Mouse (Mus musculus) gonadal fat pad, adult 2 months (tissue): ENCODE data around the gene Slc19a2. TPM values are rescaled to one million over a fixed set of nuclear protein-coding genes. Genes with fewer than 3 reads are reported as not detected.
"Not testable (repeated sequence)": the region's sequence is repeated elsewhere in the genome, so short reads cannot be mapped to it uniquely, and the experiment has no call there.

ENCODE experiments used
- DNase-seq: peaks from one replicate; pipeline ENCODE4 v3.0.0-alpha.2; 2012; ENCODE audit warnings: low read depth
- polyA plus RNA-seq: library from polyadenylated mRNA; depleted of rRNA; stranded (reverse); fragments of >200 nt; gene quantifications from 2 replicates; pipeline ENCODE4 v1.2.3, GENCODE M21; 2012; rRNA removed

Gene Slc19a2
- 15.6 and 17.7 TPM in 2 replicates for polyA plus RNA-seq

DNA sequence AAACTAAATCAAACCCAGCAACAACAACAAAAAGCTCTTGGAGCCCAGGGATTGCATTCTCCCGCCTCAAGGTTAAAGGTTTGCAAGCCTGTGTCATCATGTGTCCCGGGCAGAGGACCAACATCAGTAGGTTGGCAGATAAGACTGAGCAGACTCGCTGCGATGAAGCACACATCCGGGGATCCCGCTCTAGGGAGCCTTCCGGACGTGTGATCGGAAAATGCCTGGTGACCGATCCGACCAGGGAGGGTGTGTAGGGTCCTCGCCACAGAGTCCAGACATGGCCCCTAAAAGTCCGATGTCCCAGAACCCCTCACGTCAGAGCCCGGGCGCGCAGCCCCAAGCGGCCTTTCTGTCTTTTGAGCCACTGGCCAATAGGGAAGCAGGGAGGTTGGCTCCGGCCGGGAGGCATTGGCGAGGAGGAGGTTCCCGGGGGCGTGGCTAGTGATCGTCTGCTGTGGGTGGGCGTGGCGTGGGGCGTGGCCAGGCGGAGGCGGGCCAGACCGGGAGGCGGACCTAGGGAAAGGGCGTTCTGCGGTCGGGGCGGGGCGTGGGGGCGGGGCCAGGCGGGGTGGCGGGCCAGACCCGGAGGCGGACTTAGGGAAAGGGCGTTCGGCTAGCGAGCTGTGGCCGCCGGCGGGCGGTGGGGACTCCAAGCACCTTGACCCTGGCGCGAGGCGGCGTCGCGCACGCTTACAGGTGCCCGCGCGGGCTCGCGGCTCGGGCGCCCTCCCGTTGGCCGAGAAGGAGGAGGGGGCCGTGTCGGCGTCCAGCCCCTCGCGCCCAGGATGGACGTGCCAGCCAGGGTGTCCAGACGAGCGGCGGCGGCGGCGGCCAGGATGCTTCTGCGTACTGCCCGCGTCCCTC is at the start of gene Slc19a2:
Slc19a2 (plus strand) TSS at position 582 of the 867 bp plus-strand sequence.
- peak; percentile 88 for DNase-seq

DNA sequence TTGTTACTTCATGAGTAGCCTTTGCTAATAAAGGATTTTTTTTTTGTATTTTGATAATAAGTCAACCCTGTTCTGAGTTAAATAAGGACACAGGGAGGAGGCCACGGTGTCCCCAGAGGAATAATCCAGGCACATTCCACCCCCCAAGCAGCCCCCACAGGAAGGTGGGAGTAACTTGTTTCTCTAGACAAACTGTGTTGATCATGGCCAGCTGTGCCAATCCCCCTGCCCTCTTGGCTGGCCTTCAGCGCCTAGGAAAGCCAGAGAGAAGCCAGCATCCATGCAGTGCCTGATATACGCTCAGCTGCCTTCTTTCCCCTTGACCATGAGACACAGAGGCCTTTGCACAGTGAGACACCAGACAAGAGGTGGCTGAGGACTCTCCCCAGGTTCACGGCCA is 49.3 kb upstream of the Slc19a2 start:
- no peak for DNase-seq

DNA sequence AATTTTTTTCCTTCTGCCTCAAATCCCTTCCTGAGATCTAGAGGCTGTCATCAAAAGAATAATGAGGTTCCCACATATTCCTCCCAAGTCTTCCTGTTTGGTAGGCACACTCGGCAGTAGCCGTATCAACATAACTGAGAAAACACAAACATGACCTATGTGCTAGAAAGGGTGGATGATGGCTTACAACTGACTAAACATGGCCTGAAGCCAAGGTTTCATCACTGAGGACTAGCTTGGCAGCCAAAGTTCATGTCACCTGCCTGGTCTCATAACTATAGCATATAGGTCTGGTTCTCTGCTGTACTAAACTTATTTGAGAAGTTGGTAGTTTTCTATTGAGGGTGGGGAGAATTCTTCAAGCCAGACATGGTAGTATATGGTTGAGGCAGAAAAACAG is 40.4 kb upstream of the Slc19a2 start:
- DNase-seq: no peak

DNA sequence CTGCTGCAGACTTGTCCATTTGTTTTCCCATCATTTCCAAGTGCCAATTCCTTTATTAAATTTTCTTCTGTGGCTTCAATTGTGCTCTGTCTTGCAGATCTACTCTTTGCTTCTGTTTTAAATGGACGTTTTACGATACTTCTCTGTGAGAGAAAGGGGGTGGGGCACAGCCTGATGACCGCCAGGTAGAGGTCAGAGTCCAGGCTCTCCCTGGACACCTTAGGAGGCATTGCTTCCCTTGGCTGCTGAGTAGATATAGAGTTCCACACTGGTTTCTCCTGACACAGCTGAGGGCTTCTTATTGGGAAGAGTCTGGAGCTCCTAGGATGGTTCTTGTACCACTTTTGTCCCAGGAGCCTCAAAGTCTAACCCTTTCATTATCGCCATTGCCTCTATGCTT is 37.9 kb upstream of the Slc19a2 start:
- DNase-seq: no peak

DNA sequence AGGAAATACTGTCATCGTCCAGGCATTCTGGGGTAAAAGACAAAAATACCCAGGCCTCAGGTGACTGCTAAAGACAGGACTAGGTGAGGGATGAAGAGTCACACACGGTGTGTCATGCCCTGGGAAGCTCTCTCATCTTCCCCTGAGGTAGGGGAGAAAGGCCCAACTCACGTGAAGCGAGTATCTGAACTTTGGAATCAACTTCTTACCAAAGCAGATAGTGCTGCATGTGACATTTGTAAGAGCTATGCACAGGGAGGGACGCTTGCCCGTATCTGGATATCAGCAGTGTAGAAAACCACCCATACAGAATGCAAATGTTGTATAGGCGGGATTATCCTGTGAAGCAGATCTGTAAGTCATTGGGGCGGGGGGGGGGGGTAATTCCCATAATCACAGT is 36.2 kb upstream of the Slc19a2 start:
- no peak for DNase-seq

DNA sequence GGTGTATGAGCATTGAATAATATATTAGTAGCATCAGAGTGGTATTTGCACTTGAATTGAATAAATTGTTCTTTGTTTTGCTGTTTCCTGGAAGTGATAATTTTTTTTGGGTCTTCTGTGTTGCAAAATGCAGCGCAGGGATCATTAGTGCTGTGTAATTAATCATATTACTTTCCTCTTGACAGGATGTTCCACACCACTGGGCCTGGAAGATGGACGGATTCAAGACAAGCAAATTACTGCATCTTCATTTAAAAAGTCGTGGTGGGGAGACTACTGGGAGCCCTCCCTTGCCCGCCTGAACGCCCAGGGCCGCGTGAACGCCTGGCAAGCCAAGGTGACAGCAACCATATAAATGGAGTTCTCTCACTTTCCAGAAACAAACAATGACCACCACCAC is 34.7 kb upstream of the Slc19a2 start:
- no peak for DNase-seq

DNA sequence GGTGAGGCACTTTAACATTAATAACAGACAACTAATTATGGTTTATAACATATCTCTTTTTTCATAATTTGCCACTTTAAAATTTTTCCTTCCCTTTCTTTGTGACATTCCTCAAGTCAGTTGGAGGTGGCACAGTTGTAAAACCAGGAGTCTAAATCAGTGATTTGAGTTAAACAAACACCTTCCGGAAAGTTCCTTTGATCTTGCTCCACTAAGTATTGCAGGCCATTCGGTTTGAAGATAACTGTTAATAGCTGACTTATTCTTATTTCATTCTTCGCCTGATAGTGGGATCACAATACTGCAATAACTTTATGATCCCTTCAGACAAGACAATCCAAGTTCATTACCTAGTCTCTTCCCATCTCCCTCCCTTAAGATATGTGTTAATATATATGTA is 33.7 kb upstream of the Slc19a2 start:
- DNase-seq: no peak

DNA sequence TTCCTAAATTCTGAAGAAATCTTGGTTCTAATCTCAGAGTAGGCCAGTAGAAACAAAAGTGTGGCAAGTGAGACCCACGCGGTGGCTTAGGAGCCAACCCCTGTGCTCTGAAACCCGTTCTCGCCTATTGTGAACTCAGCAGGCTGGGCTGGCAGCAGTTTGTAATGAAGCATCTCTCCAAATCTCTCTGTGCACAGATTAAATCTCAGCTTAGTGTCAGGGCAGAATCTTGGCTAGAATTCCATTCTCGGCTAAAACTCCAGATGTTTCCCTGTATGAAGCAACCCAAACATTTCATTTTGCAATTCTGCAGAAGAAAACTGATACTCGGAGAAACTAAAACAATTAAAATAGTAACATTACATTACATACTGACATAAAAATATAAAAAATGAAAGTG is 33.3 kb upstream of the Slc19a2 start:
- DNase-seq: peak; percentile 79

DNA sequence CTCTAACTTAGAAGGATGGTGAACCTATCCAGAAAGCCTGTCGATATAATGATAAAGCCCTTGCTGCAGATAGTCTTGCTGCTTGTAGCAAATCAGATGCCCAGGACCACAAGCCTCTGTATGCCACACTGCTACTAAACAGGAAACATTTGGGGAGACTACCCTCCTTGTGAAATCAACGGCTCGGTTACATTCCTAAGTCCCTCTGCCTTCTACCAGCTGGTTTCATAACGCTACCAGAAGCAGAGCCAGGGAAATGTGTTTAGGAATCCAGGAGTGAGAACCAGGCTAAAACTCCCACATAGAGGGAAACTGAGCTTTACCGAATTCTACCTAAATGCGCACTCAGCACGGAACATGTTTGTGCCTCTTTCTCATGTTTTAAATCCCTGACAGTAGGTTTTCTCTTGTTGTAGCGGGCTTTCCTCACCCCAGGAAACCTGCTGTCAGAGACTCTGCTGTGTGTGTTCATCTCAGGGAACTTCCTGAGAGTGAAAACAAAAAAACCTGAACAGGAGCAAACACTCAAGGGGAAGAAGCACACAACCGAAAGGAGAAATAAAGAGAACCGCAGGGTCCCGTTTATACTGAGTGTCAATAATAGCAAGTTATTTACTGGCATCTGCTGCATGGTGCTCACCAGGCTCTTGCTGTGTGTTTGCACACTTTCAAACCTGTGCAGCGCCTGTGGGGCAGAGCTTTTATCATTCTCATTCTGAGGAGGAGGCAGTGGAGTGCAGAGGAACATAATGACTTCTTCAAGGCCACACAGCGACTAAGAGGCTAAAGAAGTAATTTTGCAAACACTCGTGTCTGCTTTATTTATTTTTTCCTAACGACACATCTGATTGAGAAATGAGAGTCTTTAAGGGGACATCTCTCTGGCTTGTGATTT is 30.8 kb upstream of the Slc19a2 start:
- no peak for DNase-seq

DNA sequence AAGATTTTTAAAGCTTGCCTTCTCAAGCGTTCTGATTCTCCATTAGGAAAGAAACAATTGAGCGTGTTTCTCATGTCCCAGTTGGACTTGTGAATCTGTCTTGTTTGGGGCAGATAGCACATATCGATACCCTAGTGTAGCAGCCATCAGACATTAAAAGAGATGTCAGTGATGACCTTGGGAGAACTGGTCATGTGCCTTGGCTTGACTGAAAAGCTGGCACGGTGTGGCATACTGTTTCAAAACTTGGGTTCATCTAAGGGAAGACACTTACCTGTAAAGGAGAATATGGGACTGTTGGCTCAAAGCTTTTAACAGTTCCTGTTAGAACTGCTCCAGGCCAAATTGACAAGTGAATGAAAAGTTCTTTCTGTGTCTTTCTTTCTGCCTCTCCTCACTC is 28.6 kb upstream of the Slc19a2 start:
- DNase-seq: no peak

DNA sequence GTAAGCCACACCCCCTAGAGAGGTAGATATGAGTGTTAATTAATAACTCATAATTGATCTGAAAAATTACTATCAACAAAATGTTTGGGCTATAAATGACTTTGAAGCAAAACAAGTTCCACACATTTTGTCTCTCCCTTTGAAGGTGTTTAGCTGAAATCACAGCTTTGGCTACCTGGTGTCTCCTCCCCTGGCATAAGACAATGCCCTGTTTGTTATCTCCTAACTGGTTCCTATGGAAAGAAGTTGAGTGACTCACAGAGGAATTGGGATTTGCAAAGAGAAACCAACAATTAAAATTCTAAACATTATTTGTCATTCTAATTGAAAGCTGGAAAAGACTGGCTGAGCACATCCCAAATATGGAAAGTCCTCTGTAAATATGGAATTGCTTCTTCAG is 25.8 kb upstream of the Slc19a2 start:
- DNase-seq: no peak

DNA sequence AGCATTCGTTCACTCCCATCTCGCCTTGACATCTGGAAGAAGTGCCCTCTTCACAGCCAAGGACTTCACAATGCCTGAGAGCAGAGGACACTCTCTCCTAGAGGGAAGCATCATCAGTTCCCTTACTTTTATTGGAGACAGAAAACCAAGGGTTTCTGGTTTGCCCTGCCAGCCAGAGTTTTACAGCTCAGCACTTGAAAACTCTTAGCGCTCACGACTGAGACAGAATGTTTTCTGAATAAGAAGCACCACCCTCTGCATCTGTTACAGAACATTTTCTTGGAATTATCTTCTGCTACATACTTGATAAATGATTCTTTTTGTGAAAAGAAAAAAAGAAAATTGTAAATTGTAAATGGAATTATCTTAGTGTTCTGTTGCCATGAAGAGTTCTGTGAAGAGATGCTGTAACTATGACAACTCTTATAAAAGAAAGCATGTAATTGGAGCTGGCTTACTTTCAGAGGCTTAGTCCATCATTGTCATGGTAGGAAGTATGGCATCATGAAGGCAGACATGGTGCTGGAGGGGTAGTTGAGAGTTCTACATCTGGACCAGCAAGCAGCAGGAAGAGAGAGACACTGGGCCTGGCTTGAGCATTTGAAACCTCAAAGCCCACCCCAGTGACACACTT is 16.8 kb upstream of the Slc19a2 start:
- DNase-seq: not testable (repeated sequence)

DNA sequence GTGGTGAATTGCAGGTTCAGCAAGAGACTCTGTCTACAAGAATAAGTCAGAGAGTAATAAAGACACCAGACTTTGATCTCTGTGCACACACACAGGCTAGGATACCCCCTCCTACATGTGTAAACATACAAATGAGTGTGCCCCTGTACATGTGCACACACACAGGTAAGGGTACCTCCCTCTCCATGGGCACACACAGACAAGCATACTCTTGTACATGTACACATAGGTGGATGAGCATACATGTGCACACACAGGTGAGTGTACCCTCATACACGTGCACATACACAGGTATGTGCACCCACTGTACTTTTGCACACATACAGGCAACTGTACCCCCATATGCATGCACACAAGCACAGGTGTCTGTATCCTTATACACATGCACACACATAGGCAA is 15.4 kb upstream of the Slc19a2 start:
- DNase-seq: no peak

DNA sequence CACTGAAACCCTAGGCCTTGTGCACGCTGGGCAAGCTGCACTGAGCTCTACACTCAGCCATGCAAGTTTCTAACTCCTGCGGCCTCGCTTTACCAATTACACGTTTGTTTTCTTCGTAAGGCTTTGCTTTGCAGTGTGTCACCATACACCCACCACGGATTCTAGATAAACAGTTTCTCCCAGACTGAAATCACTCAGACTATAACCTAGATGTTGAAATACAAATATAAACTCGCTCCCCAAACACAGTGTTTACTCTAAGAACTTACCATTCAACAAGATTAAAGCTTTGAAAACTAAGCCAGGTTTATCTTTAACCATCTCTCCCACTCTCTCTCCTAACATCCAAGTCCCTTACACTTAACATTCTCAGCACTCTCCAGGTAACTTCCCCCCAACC is 13.8 kb upstream of the Slc19a2 start:
- no peak for DNase-seq

DNA sequence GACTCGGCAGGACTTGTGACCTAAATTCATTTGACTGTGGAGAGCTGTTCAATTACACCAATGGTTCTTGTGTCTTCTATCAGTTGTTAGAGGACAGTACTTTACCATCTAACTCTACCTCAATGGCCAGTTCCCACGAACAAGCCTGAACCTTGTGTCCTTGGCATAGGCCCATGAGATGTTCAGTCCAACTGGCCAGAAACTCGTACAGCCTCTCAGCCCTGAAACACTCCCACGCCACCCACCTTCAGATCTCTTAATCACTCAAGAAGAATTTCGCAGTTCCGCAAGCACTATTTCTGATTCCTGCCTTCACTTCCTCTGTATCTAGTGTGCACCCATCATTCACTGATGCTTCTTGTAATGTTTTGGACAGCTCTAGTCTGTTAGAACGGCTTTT is 12.8 kb upstream of the Slc19a2 start:
- DNase-seq: peak; percentile 77

DNA sequence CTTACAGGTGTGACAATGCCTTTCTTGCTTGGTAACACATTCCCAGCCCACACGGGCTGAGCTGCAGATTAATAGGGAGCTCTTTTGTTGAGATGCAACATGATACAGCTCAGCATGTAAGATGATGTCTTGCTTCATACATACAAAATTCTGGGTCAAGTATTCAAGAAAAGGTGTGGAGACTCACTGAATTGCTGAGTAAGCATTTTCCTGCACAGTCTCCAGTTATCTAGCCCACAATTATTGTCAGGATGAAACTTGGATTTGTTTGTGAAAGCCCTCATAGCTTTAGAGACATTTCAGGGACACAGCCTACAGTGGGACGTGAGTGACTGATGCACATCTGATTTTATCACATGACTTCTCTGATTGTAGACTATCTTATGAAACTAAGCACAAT is 7.4 kb upstream of the Slc19a2 start:
- DNase-seq: no peak

DNA sequence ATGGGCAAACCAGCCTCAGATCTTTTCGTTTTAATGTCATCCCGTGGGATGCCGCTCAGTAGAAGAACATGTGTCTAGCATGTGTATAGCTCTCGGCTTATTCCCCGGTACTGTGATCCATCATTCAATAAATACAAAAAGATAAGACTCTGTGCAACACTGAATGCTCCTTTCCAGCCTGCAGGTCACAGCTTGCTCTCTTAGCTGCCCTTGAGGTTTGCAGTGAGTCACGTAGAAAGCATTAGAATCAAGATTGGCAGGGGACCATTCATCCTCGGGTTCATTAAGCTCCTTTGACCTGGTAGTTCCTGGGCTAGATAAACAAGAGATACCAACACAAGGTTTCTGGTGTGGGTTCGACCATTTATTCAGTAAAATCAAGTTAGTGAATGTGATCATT is 6.0 kb upstream of the Slc19a2 start:
- peak; percentile 70 for DNase-seq

DNA sequence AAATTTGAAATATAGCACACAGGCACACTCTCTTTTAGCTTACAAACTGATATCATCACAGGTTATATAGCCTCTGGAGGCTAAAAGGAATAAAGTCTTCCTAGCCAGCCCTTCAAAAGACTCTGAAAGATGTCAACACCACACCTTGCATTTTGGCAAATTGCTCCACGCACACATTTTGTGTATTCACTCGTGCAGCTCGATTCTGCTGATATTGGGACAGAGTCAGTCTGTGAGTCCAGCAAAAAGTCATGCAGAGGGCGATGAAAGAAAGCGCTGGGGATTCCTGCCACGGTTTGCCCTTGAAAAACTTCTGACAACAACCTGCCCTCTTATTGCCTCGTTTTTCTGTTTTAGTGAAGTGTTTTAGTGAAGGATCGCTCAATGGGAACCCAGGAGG is 1.4 kb upstream of the Slc19a2 start:
- DNase-seq: no peak

DNA sequence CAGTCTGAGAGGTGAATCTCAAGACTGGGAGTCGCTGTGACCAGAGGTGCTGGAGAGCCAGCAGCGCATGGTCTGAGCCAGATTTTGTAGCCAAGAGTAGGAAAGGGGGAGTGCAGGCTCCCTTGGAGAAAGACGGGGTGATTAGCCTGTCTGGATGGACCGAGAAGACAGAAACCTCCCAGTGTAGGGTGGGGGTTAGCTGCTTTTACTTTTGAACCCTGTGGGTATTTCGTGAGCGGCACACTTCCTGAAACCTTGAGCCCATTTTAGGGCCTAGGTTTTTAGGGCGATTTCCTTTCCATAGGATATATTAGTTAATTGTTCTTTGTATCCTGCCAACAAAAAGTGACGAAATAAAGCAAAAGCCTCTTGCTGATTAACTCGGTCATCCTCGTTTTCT is 875 bp upstream of the Slc19a2 start:
- no peak for DNase-seq

DNA sequence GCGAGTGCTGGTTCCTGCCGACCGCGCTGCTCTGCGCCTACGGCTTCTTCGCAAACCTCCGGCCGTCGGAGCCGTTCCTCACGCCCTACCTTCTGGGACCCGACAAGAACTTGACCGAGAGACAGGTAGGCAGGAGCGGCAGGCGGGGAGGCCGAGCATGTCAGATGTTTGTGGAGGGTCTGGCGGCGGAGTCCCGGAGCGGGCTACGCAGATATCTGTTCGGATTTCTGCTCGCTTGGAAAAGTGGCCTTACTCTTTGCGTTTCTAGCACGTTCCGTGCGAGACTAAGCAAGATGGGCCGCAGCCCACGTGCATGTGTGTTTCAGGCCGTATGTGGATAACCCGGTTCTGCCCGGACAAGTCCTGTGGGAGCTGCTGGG is 476 bp downstream of the Slc19a2 start:
- DNase-seq: no peak

DNA sequence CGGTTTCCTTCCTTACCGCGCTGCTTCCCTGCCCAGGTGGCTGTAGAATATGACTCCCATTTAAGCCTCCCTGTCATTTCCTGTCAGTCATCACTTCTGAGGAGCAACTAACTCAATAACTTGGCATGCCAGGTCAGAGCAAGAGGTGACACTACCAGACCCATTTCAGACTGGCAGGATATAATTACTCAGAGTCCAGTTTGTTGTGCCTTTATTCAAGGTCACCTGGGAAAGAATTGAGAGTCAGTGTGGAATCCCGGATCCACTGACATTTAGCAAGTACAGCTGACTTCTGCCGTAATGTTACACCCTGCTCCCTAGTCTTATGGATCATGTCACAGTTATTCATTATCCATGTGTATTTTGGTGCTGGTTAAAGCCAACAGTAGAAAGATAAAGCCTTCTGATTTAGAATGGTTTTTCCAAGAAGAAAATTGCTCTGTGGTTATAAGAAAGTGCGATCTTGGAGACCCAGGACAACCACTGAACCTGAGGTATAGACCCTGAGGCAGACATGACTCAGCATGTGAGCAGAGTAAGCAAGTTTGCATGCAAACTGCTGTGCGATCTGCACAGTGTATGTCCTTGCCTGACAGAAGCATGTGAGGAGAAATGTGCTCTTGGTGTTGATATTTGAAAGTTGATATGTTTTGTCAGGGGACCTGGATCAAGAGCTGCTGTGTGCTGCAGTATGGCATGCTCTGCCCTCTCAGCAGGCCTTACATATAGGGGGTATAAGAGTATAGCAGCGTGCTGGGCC is 1.7 kb downstream of the Slc19a2 start:
- DNase-seq: no peak

DNA sequence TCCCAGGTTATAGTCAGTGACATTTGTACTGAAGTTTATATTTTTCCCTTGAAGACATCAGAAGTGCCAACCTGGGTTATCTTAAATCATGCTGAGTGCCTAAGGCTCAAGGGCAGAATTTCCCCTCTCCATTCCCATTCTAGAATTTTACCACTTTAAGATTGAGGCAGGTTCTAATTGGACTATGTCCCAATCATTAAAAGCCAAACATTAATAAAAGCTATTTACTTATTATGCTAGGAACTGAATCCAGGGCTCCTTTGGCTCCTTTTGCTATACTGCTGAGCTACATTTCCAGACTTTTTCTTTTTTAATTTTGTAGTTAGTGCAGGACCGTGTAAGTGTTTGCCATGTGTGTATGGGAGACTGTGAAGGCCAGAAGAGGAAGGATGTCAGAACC is 2.6 kb downstream of the Slc19a2 start:
- DNase-seq: no peak
